Mouse (Mus musculus) forebrain, postnatal 0 days (tissue): ENCODE data around the gene Nfib. TPM values are rescaled to one million over a fixed set of nuclear protein-coding genes. Genes with fewer than 3 reads are reported as not detected.

Experiments used
- ATAC-seq: fragments of 200-750 bp; cut with Nextera tagmentation; 2 replicates; pipeline ENCODE4 v1.8.0; 2017; ENCODE audit warnings: mild to moderate bottlenecking, moderate library complexity
- DNase-seq: peaks from one replicate; pipeline ENCODE4 v3.0.0-alpha.2; 2015
- H3K27ac ChIP-seq: fragments of 300-500 bp; sonication (generic); 2 replicates; pipeline ENCODE4 v1.5.1; 2014; ENCODE audit warnings: low read depth, mild to moderate bottlenecking, antibody characterized with exemption, low read length, moderate library complexity, mixed read lengths
- H3K27me3 ChIP-seq: fragments of 300-500 bp; sonication (generic); 2 replicates; pipeline ENCODE4 v1.6.1; 2014; ENCODE audit warnings: mild to moderate bottlenecking, low read length, mixed read lengths; ENCODE audit not compliant: insufficient read depth
- H3K36me3 ChIP-seq: fragments of 300-500 bp; sonication (generic); 2 replicates; pipeline ENCODE4 v1.6.1; 2014; ENCODE audit warnings: mild to moderate bottlenecking, moderate library complexity; ENCODE audit not compliant: insufficient read depth
- H3K4me1 ChIP-seq: fragments of 300-500 bp; sonication (generic); 2 replicates; pipeline ENCODE4 v1.6.1; 2014; ENCODE audit warnings: antibody characterized with exemption; ENCODE audit not compliant: insufficient read depth
- H3K4me2 ChIP-seq: fragments of 300-500 bp; sonication (generic); 2 replicates; pipeline ENCODE4 v1.6.1; 2014; ENCODE audit warnings: low read depth, mild to moderate bottlenecking, moderate library complexity
- H3K4me3 ChIP-seq: fragments of 300-500 bp; sonication (generic); 2 replicates; pipeline ENCODE4 v1.5.1; 2014; ENCODE audit warnings: low read depth, low read length, mixed read lengths
- H3K9ac ChIP-seq: fragments of 300-500 bp; sonication (generic); 2 replicates; pipeline ENCODE4 v1.6.1; 2014; ENCODE audit warnings: mild to moderate bottlenecking
- H3K9me3 ChIP-seq: fragments of 300-500 bp; sonication (generic); 2 replicates; pipeline ENCODE4 v1.6.1; 2016; ENCODE audit warnings: low read length
- CTCF ChIP-seq: sonication (generic); IDR thresholded peaks from 2 replicates; pipeline ENCODE4 v1.5.1; 2016; ENCODE audit warnings: antibody characterized with exemption, control low read depth, low read depth
- WGBS: fragments of 180-500 bp; shearing (Covaris S2); extraction: QIAGEN DNeasy Blood & Tissue Kit; methylation state at CpG from one replicate; pipeline ENCODE4 v1.1.7; 2014; 5-methylcytosine and 5-hydroxymethylcytosine counted together
- polyA plus RNA-seq: library from polyadenylated mRNA; unstranded; fragments of >200 nt; fragmentation: Nextera tagmentation; extraction: Ambion mirVana; gene quantifications from 2 replicates; pipeline ENCODE4 v1.2.1, GENCODE M21; 2015
- total RNA-seq: library from RNA; depleted of rRNA; stranded (reverse); fragments of >200 nt; gene quantifications from 2 replicates; pipeline ENCODE4 v1.2.3, GENCODE M21; 2014

Gene Nfib
- total and polyA plus RNA-seq, 2 experiments from 2014 or later, result 69.0 to 135 TPM

DNA sequence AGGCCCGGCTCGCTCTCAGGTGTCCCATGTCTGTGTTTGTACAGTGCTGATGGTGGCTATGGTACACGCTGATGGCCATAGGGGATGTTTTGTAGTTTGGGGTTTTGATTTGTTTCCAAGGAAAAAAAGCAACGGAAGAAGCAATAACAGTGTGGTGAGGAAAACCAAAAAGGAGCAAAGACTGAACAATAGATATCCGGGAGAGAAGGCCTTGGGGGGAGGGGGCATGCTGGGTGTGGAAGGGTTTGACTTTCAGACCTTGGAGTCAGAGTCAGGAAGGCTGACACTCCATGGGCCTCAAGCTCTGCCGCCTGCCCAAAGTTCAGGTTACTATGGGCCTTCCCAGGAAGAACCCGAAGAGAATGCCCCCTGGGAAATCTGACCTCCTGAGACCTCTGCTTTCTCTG, 197.3 kb downstream of the Nfib start:
- DNase-seq (no peak), ATAC-seq (no peak)
- Histone ChIP-seq H3K27me3 (no peaks in the 10 kb centered on the region), H3K36me3 (no peaks in the 10 kb centered on the region), H3K27ac (peak overlapping the region; percentile 100), H3K4me3 (peak overlapping the region; percentile 79), H3K4me2 (peak overlapping the region; percentile 92), H3K9me3 (no peaks in the 10 kb centered on the region), H3K9ac (peak overlapping the region; percentile 92), H3K4me1 (peaks cover 6% of the 10 kb centered on the region; the same call in 1 of the 2 replicates)
- WGBS, result 9% methylated on average over 7 of the region's 7 CpGs
- no peak for TF ChIP-seq CTCF

- Histone ChIP-seq H3K27me3 (no peaks in the 10 kb centered on the region), H3K36me3 (no peaks in the 10 kb centered on the region), H3K4me2 (peak overlapping the region; percentile 92), H3K9me3 (no peaks in the 10 kb centered on the region), H3K4me1 (peaks cover 6% of the 10 kb centered on the region; the same call in 1 of the 2 replicates), H3K27ac (peak overlapping the region; percentile 100), H3K4me3 (peak overlapping the region; percentile 79), H3K9ac (peak overlapping the region; percentile 92)
- whole genome bisulfite sequencing, result 5% methylated on average over 15 of the region's 15 CpGs
- TF ChIP-seq CTCF, result no peak
- ATAC-seq (no peak), DNase-seq (peak; percentile 76)
Measured at GRCm38 (mm10) chr4:82507541-82508280, 197.8 kb downstream of the Nfib start.

GRCm38 (mm10) chr4:82506731-82507331, 198.7 kb downstream of the Nfib start:
- H3K9ac ChIP-seq, result peak overlapping the region; percentile 92
- WGBS, result 2% methylated on average over 30 of the region's 30 CpGs
- H3K4me3 ChIP-seq, result peak overlapping the region; percentile 79
- DNase-seq (peak; percentile 81), ATAC-seq (peak; percentile 61)
- H3K9me3 ChIP-seq, result no peaks in the 10 kb centered on the region
- H3K4me1 ChIP-seq, result 0 out of 2 replicates have a peak, but pooled peaks cover 2% of the 10 kb centered on the region
- no peaks in the 10 kb centered on the region for H3K27me3 ChIP-seq
- H3K36me3 ChIP-seq, result no peaks in the 10 kb centered on the region
- H3K27ac ChIP-seq, result peak overlapping the region; percentile 100
- peak overlapping the region; percentile 92 for H3K4me2 ChIP-seq
- no peak for TF ChIP-seq CTCF

DNA sequence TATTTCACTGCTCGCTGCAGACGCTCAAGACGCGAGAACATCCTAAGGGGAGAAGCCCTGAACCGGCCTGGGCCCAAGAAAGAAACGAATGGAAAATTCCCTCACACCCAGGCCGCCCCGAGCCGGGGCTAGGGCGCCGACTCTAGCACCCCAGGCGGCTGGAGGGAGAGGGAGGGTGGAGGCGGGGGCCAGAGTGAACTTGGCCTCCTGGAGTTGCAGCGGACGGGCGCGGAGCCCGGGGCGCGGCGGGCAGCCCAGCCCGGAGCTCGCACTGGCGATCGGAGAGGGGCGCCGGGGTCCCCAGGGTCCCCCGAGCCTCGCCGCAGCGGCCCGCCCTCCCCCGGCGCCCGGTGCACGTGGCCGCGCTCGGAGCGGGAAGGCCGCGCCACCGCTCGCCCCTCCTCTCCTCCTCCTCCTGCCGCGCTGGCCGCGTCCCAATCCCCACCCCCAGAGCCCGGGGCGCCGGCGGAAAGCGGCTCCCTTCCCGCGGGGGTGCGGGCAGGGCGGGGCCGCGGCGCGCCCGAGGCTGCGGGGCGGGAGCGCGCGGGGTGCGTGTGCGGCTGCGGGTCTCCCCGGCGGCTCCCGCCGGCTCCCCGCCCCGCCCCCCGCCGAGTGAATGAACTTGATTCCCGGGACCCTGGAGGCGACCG, 199.3 kb downstream of the Nfib start:
- Histone ChIP-seq H3K36me3 (no peaks in the 10 kb centered on the region), H3K9ac (peak overlapping the region; percentile 92), H3K27ac (peak overlapping the region; percentile 100), H3K4me1 (0 out of 2 replicates have a peak, but pooled peaks cover 2% of the 10 kb centered on the region), H3K9me3 (no peaks in the 10 kb centered on the region), H3K4me2 (peak overlapping the region; percentile 92), H3K4me3 (peak overlapping the region; percentile 79), H3K27me3 (no peaks in the 10 kb centered on the region)
- DNase-seq (peak; percentile 91), ATAC-seq (peak; percentile 67)
- WGBS, result 1% methylated on average over 60 of the region's 81 CpGs
- TF ChIP-seq CTCF, result no peak

GRCm38 (mm10) chr4:82505121-82506031, 200.2 kb downstream of the Nfib start:
- peak; percentile 86 for DNase-seq
- Histone ChIP-seq H3K27me3 (no peaks in the 10 kb centered on the region), H3K36me3 (no peaks in the 10 kb centered on the region), H3K4me1 (0 out of 2 replicates have a peak, but pooled peaks cover 2% of the 10 kb centered on the region), H3K9me3 (no peaks in the 10 kb centered on the region), H3K9ac (peak overlapping the region; percentile 92), H3K4me2 (peak overlapping the region; percentile 92), H3K27ac (peak overlapping the region; percentile 100), H3K4me3 (peak overlapping the region; percentile 79)
- under 1% methylated on average over 71 of the region's 72 CpGs for WGBS
- ATAC-seq, result peak; percentile 53
- no peak for TF ChIP-seq CTCF

DNA sequence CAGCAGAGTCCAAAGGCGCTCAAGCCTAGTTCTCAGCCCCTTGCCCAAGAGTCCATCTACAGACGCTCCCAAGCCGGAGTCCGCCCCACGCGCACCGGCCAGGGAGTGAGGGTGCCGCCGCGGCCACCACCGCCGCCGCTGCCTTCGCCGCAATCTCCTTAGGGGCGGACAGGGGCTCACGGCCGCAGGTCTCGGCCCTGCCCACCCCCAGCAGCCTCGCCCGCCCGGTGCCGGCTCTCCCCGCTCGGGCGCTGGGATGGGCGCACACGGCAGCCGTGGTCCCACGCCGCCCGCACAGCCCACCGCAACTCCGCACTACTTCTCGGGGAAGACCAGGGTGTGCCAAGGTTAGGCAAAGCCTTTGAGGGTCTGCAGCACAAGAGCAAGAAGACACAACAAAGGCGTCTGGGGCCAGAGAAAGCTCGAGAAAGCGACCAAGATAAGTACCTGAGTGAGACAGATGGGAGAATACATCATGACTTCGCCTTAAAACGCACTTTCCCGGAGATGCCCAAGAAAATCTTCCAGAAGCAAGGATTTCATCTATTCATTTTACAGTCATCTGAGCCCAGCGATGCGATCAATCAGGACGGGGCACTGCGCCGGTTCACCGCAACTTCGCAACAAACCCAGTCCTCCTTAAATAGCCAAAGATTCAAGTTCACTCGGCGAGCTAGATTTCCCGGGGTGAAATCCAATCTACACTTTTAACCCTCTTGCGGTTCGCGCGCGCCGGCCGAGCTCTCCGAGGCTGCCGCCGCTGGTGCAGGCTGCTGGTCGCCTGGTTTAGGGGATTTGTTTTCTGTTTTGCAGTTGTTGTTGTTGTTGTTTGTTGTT, 201.0 kb downstream of the Nfib start:
- Histone ChIP-seq H3K9ac (peak overlapping the region; percentile 92), H3K9me3 (no peaks in the 10 kb centered on the region), H3K36me3 (no peaks in the 10 kb centered on the region), H3K4me3 (peak overlapping the region; percentile 79), H3K4me1 (no peaks in the 10 kb centered on the region), H3K27ac (peak overlapping the region; percentile 100), H3K27me3 (no peaks in the 10 kb centered on the region), H3K4me2 (peak overlapping the region; percentile 92)
- 1% methylated on average over 55 of the region's 62 CpGs for WGBS
- DNase-seq (no peak), ATAC-seq (no peak)
- no peak for TF ChIP-seq CTCF
